Mouse (Mus musculus) left cerebral cortex, adult 9 months (tissue): ENCODE data around the gene Actn3.
"Not testable (repeated sequence)": the region's sequence is repeated elsewhere in the genome, so short reads cannot be mapped to it uniquely, and the experiment has no call there.

Source experiments
- DNase-seq, 2 experiments: peaks; one replicate each; pipeline ENCODE4 v3.0.0; 2022; ENCODE audit warnings: low spot score in 2 of 2

Actn3 gene

GRCm38 (mm10) chr19:4877785-4878184 is at the start of gene Actn3:
Gene Actn3 (minus strand): TSS chr19:4877909.
- DNase-seq, result no peak

GRCm38 (mm10) chr19:4925121-4925860 is 47.6 kb upstream of the Actn3 start:
- DNase-seq, result no peak

GRCm38 (mm10) chr19:4919652-4920051 is 41.9 kb upstream of the Actn3 start:
- no peak for DNase-seq

- no peak for DNase-seq
These were observed 39.1 kb upstream of the Actn3 start for GRCm38 (mm10) chr19:4916827-4917226.

- no peak for DNase-seq
These were observed 38.4 kb upstream of the Actn3 start for GRCm38 (mm10) chr19:4915924-4916603.

DNA sequence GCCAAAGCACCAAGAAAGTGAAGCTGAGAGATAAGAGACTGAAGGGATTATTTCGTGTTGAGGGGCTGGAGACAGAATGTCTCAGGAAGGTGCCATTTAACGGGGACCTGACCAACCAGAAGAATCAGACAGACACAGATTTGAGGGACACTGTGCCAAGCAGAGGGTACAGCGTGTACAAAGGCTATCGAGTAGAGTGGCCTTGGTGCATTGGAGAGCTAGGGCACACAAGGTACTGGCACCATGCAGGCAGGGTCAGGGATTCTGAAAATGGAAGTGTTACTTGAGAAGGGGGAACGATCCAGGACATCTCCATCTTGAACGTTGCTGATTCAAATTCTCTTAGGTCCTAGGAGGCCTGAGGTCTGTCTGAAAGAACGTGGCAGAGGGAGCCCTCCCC is 31.7 kb upstream of the Actn3 start:
- no peak for DNase-seq

- DNase-seq, result no peak
These were observed 30.4 kb upstream of the Actn3 start for GRCm38 (mm10) chr19:4908107-4908506.

DNA sequence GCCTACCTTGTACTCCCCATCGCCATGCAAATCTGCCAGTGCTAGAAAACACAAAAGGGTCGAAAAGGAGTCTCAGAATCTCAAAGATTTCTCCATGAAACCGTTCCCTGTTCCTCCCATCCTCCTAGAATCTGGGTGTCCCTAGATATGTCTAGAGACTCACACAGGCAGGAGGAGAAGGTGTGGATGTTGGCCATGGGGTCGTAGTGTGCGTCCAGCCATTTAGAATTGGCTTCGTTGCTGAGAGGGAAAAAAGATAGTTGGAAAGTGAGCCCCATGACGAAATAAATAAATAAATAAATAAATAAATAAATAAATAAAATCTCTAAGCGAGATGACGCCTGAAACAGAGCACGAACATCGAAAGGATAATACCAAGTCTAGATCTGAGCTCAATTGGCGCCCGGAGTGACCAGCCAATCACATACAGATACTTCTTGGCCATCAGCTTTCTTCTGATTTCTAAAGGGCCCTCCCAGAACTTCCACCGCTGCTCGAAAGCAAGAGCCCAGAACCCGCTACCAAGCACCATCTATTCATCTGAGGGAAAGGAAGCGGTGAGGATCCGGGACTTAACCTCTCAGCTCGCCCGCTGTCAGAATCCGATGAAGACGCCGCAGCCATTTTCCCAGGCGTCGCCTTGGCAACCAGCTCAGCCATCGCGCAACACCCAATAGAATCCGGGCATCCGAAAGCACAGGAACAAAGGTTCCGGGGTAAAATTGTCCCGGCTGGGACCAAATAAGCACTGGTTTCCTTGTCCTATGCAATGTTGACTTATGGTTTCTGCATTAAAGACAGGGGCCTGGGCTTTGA is 28.5 kb upstream of the Actn3 start, which contains the start of gene Bbs1:
Gene Bbs1 (minus strand): TSS at position 650 of the 816 bp plus-strand sequence.
- DNase-seq, result peak; percentile 44 to 80

DNA sequence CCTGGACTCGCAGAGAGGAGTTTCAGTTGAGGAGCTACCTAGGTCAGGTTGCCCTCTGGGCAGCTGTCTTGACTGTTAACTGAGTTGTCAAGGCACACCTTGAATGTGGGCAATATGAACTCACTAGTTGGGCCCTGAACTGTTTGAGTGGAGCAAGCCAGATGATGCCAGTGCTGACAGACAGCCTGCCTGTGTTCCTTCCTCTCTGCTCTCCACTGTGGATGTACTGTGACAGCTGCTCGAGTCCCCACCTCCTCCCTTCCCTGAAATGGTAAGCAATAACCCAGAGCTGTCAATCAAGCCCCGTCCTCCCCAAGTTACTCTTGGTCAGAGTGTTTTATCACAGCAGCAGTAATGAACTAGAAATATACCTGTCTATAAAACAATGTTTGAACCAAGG is 22.2 kb upstream of the Actn3 start:
- no peak for DNase-seq

DNA sequence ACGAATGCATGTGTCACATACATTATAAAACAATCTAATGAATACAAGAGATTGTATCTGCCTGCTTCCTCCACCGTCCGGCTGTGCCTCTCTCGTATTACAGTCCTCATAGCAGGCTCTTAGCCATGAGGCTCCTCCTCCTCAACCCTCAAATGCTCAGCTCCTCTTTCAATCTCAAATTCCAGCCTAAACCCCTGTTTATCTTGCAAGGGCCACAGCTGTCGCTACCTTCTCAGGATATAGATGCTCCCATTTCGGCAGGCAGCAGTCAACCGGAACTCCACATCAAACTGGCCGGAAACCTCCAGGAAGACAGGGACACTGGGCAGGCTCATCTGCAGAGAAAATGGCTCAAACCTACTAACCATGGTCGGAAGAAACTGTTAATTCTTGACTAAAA is 21.3 kb upstream of the Actn3 start:
- DNase-seq, result no peak

DNA sequence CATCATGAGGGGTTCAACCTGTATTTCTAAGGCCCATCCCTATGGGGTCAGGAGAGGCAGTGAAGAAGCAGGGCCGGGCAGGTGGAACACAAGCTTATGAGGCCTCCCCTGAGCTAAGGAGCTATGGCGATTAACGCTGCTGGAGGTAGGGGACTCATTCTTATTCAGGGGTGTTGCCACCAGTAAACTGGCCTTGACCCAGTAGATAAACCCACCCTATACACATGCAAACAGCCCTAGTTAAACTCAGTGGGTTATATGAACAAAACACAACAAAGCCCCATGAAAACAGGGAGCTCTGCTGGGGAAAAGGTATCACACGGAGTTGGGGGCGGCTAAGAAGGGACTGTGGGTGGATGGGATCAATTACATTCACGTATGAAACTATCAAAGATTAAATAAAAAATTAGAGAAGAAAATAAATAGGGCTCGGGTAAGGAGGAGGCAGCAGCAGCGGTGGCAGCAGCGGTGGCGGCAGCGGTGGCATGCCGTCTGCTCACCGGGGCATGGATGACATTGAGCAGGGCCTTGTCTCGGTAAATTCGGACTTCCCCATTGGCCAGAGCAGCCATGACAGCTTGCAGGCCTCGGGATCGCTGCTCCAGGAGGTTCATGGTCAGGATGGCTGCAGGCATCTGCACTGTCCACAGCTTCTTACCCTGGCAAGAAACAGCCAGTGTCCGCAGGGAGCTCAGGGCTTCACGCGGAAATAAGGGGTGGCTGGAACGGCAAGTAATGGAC is 19.2 kb upstream of the Actn3 start:
- no peak for DNase-seq

DNA sequence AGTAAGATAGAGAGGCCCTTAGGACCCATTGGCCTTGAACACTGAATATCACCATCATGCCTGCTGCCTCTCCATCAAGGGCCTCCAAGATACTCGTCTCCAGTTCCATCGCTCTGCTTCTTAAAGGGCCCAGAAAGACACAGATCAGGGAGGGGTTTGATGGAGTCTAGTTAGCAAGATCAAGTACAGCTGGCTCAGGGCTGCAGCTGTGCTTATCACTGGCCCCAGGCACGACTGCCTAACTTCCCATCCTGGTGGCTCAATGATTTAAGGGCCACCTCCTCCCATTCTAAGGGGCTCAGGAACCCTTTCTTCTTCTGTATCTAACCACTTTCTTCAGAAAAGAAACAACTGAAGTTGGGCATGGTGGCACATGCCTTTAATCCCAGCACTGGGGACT is 14.1 kb upstream of the Actn3 start:
- no peak for DNase-seq

GRCm38 (mm10) chr19:4889791-4890190 is 12.1 kb upstream of the Actn3 start:
- DNase-seq, result no peak

DNA sequence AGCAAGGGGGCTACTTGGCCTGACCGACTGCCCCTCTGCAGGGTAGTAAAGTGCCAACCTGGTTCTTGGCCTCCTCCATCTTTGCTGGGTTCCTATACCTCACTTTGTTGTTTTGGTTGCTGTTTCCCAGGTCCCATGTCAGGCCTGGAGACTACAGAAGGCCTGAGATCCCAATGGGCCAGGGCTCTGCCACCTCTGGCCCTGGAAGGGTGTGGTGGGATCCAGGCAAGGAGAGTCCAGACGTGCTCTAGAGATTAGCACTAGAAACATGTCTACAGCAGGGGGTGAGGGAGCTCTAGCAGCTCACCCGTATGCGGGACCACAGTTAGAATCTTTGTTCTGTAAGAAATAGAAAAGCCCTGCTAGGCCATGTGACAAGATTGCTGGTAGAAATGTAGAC is 6.3 kb upstream of the Actn3 start:
- no peak for DNase-seq

GRCm38 (mm10) chr19:4879324-4879703 is 1.6 kb upstream of the Actn3 start:
- no peak for DNase-seq

GRCm38 (mm10) chr19:4878405-4879323 is 955 bp upstream of the Actn3 start, which contains the start of gene Zdhhc24:
Gene Zdhhc24 (plus strand): TSS chr19:4878668.
- DNase-seq, result peak; percentile 92 to 97

DNA sequence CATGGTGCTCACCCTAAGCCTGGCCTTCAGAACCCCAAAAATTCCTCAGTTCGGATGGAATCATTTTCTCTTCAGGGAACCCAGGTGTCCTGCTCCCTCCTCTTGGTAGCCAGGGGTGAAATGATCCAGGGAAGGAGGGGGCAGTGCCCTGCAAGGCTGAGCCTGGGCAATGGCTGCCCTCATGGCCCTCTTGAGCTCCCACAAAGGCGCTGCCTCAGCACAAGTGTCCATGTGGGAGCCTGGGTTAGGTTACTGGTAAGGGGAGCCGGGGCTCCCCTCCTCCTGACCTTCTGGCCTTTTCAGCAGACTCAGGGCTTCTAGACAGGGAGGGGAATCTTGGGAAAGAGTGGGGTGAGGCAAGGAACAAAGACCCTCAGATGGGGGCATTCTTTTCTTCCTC is 954 bp downstream of the Actn3 start:
- no peak for DNase-seq

- DNase-seq, result no peak
These were observed 1.5 kb downstream of the Actn3 start for GRCm38 (mm10) chr19:4876241-4876640.

- not testable (repeated sequence) for DNase-seq
These were observed 3.1 kb downstream of the Actn3 start for GRCm38 (mm10) chr19:4874613-4875012.

DNA sequence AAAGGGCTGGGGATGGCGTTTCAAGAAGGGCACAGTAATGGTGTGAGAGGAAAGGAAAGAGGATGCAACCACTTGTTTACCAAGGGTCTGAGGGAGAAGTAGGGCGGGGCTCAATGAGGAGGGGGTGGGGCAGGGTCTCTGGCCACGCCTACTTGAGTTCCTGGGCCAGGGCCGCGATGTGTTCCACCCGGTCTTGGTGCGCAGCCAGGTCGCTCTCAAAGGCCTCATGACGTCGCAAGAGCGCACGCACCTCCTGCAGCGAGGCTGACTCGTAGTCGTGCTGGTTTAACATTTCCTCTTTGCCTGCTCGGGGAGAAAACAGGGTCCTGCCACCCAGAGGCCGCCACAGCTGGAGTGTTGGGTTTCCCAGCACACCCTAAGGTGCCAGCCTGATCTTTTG is 12.6 kb downstream of the Actn3 start:
- no peak for DNase-seq

DNA sequence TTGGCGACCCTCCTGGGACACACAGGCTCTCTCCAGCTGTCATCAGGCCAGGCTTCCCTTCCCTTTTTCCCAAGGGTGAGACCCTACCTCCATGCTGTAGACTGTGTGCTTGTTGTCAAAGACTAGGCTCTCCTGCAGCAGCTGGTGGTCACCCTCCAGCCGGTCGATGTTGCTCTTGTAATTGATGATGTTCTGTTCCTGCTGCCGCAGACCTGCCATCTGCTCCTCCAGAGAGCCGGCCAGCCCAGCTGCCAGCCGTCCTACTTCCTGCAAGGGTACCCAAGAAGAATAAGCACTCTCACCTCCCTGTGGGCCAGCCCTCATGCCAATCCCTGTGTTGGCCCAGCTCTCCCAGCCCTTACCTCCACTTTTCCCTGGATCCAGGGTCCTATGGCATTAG is 14.7 kb downstream of the Actn3 start:
- no peak for DNase-seq
